Mouse (Mus musculus): ENCODE results near the gene Shisa7.
A peak's percentile ranks its signal among the peaks of the same experiment; 100 is the strongest.
"Not testable (repeated sequence)": the region's sequence is repeated elsewhere in the genome, so short reads cannot be mapped to it uniquely, and the experiment has no call there.

The Shisa7 gene

DNA sequence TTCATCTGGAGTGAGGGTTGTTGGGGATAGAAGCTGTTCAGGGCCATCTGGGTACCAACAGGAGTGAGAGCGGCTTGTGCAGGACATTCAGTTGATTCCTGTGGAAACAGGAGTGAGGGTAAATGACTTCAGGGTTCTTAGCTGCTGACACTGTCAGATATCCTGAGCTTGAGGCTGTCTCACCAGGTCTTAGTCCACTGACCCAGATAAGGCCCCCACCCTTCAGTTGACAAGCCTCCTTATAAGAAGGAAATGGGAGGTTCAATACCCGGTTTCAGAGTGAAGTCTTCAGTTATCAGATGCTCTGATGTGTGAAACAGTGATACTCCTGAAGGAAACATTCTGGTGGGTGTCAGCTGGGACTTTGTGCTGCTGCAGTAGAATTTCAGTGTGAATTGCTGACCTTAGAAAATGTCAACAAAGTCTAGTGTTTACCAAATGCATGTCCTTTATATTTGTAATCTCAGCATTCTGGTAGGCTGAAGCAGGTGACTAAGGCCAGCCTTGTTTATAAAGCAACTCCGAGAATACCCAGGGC lies 49.8 kb downstream of the Shisa7 start:
- no peak for DNase-seq (ENCODE audit: low read depth)

DNA sequence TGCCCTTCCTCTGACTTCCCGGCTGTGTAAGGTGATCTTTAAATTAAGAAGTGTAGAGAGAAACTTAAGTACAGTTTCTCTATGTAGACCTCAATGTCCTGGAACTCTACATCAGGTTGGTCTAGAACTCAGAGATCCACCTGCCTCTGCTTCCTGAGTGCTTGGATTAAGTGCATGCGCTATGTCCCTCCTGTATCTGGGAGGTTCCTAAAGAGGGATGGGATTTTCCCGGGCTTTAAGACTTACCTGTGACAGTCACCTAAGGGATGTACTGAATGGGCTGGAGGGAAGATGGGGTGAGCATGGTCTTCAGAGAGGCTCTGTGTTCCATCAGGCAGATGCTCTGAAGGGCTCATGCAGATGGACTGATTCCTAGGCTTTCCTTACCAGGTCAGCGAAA lies 50.8 kb downstream of the Shisa7 start:
- peak; percentile 27 for DNase-seq (ENCODE audit: low read depth)

GRCm38 (mm10) chr7:4793248-4793647 lies 51.2 kb downstream of the Shisa7 start:
- not testable (repeated sequence) for DNase-seq (ENCODE audit: low read depth)

GRCm38 (mm10) chr7:4792278-4793212 lies 52.0 kb downstream of the Shisa7 start, which contains the start of gene Rpl28:
TSS of gene Rpl28 (plus strand) at chr7:4792874.
- DNase-seq (ENCODE audit: low read depth) = peak; percentile 98

DNA sequence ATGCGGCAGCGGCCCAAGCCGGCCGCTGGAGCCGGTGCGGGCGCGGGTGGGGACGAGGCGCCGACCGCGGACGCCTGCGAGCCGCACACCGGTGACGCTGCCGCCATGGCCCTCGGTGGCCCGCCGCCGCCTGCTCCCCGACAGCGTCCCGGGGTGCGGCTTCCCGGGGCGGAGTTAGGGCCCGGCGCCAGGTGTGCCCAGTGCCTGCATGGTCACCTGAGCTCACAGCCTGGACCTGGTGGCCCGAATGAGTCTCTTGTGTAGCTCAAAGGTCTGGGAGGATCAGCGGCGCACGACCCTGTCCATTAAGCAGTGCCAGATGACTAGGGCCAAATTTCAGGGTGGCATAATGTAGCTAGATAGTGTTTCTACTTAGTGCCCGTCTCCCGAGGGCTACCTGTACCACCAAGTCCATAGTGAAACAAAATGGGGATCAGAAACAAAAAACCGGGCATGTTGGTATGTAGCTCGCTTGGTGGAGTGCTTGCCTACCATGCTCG lies 55.0 kb downstream of the Shisa7 start, which contains the start of gene Tmem238:
Gene Tmem238 (minus strand): TSS at position 221 of the 500 bp plus-strand sequence.
- peak; percentile 35 for DNase-seq (ENCODE audit: low read depth)

DNA sequence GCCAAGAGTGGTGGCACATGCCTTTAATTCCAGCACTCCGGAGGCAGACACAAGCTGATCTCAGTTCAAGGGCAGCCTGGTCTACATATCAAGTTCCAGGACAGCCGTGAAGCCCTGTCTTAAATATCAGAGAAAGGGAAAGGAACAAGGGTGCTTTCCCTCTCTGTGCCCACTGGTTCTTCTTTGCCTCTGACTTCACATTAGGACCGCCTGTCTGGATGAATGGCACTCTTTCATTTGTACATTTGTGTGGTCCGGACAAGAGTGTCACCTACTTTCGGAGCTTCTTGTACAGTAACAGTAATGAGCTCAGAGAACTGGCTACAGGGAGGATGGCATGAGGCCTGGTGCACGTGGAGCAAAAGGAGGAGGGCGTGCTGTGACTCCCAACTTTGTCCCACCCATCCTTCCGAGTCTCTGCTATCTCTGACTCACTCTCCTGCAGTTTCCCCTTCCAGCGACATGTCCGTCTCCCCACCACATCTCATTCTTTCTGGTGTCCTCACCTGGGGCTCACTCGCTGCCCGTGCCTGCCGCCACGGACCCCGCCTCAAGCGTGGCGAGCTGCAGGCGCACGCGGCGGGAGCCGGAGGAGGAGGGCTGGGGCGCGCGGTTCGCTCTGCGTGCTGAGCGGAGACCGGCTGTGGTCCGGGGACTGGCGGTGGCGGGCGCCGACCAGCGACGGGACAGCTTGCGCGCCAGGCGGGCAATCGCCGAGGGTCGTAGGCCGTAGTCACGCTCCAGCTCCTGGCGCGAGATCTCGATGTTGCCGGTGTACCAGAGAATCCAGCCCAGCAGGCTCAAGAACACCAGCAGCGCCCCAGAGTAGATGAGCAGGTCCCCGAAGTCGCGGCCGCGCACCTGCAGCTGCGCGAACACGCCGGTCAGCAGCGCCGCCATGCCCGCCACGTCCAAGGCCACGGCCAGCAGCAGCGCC lies 55.7 kb downstream of the Shisa7 start:
- DNase-seq (ENCODE audit: low read depth) = peak; percentile 84

GRCm38 (mm10) chr7:4783667-4784268 lies 60.7 kb downstream of the Shisa7 start:
- DNase-seq (ENCODE audit: low read depth) = peak; percentile 28

GRCm38 (mm10) chr7:4782759-4783158 lies 61.7 kb downstream of the Shisa7 start, which contains the start of the genes Il11 and Tmem190:
TSS of gene Il11 (minus strand) at chr7:4782859.
TSS of gene Tmem190 (plus strand) at chr7:4782937.
- DNase-seq (ENCODE audit: low read depth) = no peak

GRCm38 (mm10) chr7:4782130-4782529 lies 62.4 kb downstream of the Shisa7 start:
- no peak for DNase-seq (ENCODE audit: low read depth)

- peak; percentile 65 for DNase-seq (ENCODE audit: low read depth)
These were observed 64.6 kb downstream of the Shisa7 start for GRCm38 (mm10) chr7:4779921-4780320.

DNA sequence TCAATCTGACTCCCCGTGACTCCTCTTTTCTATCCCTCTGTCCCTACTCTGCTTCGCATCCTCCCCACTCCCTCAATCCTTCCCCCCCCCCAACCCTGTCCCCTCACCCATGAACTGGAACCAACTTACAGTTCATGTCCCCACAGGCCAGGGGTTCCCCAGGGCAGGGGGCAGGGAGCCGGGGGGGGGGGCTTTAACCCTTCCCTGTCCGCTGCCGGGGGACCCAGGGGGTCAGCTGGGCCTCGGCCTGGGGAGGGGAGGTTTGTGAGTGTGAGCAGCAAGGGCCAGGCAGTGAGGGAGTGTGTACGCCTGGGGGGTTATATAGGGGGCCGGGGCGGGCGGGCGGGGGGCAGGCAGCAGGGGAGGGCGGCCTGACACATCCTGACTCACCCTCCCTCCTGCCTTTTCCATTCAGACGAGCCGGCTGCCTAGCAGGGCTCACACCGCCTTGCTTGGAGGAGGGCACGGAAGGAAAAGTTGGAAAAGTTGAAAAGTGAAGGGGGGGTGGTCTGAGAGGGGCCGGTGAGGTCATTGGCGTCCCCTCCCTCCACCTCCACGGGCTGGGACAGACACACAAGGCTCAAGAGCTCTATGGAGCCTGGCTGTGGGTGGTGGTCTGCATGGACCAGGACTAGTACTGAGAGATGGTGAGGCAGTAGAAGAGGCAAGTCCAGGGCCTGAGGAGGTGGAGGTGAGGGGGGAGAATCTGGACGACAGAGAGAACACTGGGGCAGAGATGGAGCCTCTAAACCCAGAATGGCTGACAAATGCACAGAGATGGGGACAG lies 66.5 kb downstream of the Shisa7 start:
- DNase-seq (ENCODE audit: low read depth) = no peak

GRCm38 (mm10) chr7:4776861-4777830 lies 67.3 kb downstream of the Shisa7 start:
- DNase-seq (ENCODE audit: low read depth) = no peak

GRCm38 (mm10) chr7:4776131-4776530 lies 68.4 kb downstream of the Shisa7 start:
- no peak for DNase-seq (ENCODE audit: low read depth)

All from 416B (cell line).